Mouse (Mus musculus) heart, adult 2 months (tissue): ENCODE results near the gene Pfn3. TPM values are rescaled to one million over a fixed set of nuclear protein-coding genes. Genes with fewer than 3 reads are reported as not detected.

Source experiments
- DNase-seq, 2 experiments: peaks; one replicate each; pipeline ENCODE4 v3.0.0; 2021
- H3K27ac ChIP-seq: fragments of 200-600 bp; 2 replicates; pipeline ENCODE4 v1.8.1; 2022
- H3K27me3 ChIP-seq: fragments of 200-500 bp; 2 replicates; pipeline ENCODE4 v1.6.1; 2012; ENCODE audit warnings: mild to moderate bottlenecking, low read length, inconsistent platforms, mixed read lengths; ENCODE audit not compliant: control insufficient read depth, insufficient read depth
- H3K36me3 ChIP-seq: fragments of 200-500 bp; 2 replicates; pipeline ENCODE4 v1.6.1; 2012; ENCODE audit warnings: low read length, inconsistent platforms; ENCODE audit not compliant: control insufficient read depth, insufficient read depth
- H3K4me1 ChIP-seq: fragments of 200-500 bp; 2 replicates; pipeline ENCODE4 v1.6.1; 2011; ENCODE audit warnings: low read length; ENCODE audit not compliant: control insufficient read depth, insufficient read depth
- H3K4me3 ChIP-seq: fragments of 200-600 bp; 2 replicates; pipeline ENCODE4 v1.8.1; 2022
- H3K79me2 ChIP-seq: fragments of 200-500 bp; replicated peaks from 2 replicates; pipeline ENCODE4 v1.6.1; 2012; ENCODE audit warnings: mild to moderate bottlenecking, inconsistent platforms, low read length, moderate library complexity, mixed read lengths; ENCODE audit not compliant: control insufficient read depth, insufficient read depth
- H3K9ac ChIP-seq: fragments of 200-500 bp; 2 replicates; pipeline ENCODE4 v1.6.1; 2012; ENCODE audit warnings: low read depth, mild to moderate bottlenecking, control low read depth, inconsistent platforms, low read length, mixed read lengths
- CTCF ChIP-seq: fragments of 200-600 bp; IDR thresholded peaks from 2 replicates; pipeline ENCODE4 v1.8.1; 2022; ENCODE audit warnings: antibody characterized with exemption, mild to moderate bottlenecking, moderate library complexity
- EP300 ChIP-seq: fragments of 200-500 bp; IDR thresholded peaks from 2 replicates; pipeline ENCODE4 v1.6.1; 2011; ENCODE audit warnings: low read depth, low read length, control low read depth; ENCODE audit not compliant: insufficient read depth
- POLR2A ChIP-seq: fragments of 200-500 bp; IDR thresholded peaks from 2 replicates; pipeline ENCODE4 v1.6.1; 2011; ENCODE audit warnings: mild to moderate bottlenecking, low read depth, low read length, control low read depth; ENCODE audit not compliant: insufficient read depth
- WGBS: fragments of 180-500 bp; shearing (Covaris S2); methylation state at CpG from one replicate; pipeline ENCODE4 v1.1.7; 2018; 5-methylcytosine and 5-hydroxymethylcytosine counted together
- intact Hi-C: fragments of 180-260 bp; cut with DNase I; formaldehyde crosslinking; loops from one replicate; pipeline ENCODE4 v1.15.1; 2025
- polyA plus RNA-seq: library from polyadenylated mRNA; depleted of rRNA; stranded (reverse); fragments of >200 nt; gene quantifications from 2 replicates; pipeline ENCODE4 v1.2.3, GENCODE M21; 2012
- total RNA-seq, 2 experiments: library from RNA; stranded (reverse); gene quantifications; 2 replicates each; pipeline ENCODE4 v1.2.3; 2021

The Pfn3 gene
- total and polyA plus RNA-seq, 3 experiments, result not detected

- intact Hi-C loops, result no loop called here
- H3K4me3 ChIP-seq, result no peak overlapping the region
- no peaks in the 10 kb centered on the region for H3K36me3 ChIP-seq
- 62% methylated on average over 15 of the region's 15 CpGs for WGBS
- TF ChIP-seq EP300 (no peak), CTCF (no peak), POLR2A (no peak)
- no peak overlapping the region for H3K27ac ChIP-seq
- H3K79me2 ChIP-seq, result no peaks in the 10 kb centered on the region
- H3K4me1 ChIP-seq, result no peaks in the 10 kb centered on the region
- H3K9ac ChIP-seq, result no peak overlapping the region
- no peaks in the 10 kb centered on the region; the same call in 1 of the 2 replicates for H3K27me3 ChIP-seq
- no peak for DNase-seq
Measured at GRCm38 (mm10) chr13:55403935-55404852, 10.8 kb downstream of the Pfn3 start.

- intact Hi-C loops, result no loop called here
- TF ChIP-seq EP300, result no peak
- TF ChIP-seq CTCF, result no peak
- TF ChIP-seq POLR2A, result no peak
- DNase-seq, result no peak
- H3K4me3 ChIP-seq, result no peak overlapping the region
- no peaks in the 10 kb centered on the region for H3K79me2 ChIP-seq
- 69% methylated on average over 7 of the region's 7 CpGs for WGBS
- H3K36me3 ChIP-seq, result no peaks in the 10 kb centered on the region
- no peak overlapping the region for H3K27ac ChIP-seq
- no peak overlapping the region for H3K9ac ChIP-seq
- no peaks in the 10 kb centered on the region for H3K4me1 ChIP-seq
- no peaks in the 10 kb centered on the region; the same call in 1 of the 2 replicates for H3K27me3 ChIP-seq
Measured at GRCm38 (mm10) chr13:55403266-55403665, 11.8 kb downstream of the Pfn3 start.

GRCm38 (mm10) chr13:55400039-55400346, 15.0 kb downstream of the Pfn3 start:
- Histone ChIP-seq H3K4me1 (no peaks in the 10 kb centered on the region), H3K27ac (no peak overlapping the region), H3K4me3 (no peak overlapping the region), H3K9ac (no peak overlapping the region), H3K79me2 (no peaks in the 10 kb centered on the region), H3K36me3 (no peaks in the 10 kb centered on the region), H3K27me3 (no peaks in the 10 kb centered on the region; the same call in 1 of the 2 replicates)
- no peak for TF ChIP-seq POLR2A
- TF ChIP-seq CTCF, result no peak
- TF ChIP-seq EP300, result no peak
- intact Hi-C loops, result no loop called here
- DNase-seq, result no peak
- 42% methylated on average over 1 of the region's 1 CpGs for WGBS

DNA sequence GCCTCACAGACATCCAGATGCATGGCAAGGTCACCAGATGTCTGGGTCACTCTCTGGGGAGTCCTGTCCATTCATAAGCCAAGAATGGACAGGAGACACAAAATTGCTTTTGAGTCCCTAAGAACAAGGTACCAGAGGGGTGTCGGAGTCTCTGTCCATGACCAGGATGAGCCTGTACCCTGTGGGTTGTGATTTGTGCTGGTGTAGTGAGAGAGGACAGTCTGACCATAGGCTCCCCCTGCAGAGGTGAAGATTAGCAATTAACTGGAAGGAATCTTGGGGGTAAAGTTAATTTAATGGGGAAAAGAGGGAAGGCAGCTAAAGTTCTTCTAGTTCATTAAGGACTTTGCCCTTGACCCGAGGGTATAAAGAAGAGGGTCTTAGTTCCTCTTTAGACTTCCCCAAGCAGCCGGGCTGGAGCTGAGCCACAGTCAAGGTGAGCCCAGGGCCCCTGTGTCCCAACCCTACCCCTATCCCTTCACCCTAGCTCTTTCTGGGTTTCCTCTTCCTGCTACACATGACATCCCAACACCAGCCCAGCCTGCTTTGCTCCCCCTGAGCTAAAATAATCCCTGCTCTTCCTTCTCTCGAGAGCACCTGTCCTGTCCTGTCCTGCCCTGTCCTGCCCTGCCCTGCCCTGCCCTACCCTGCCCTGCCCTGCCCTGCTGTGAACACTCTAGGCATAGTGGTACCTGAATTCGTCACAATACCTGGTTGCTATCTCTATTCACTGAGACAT, 15.6 kb downstream of the Pfn3 start:
- TF ChIP-seq CTCF (no peak), EP300 (no peak), POLR2A (no peak)
- no peaks in the 10 kb centered on the region for H3K4me1 ChIP-seq
- no peak overlapping the region for H3K9ac ChIP-seq
- WGBS, result 62% methylated on average over 5 of the region's 5 CpGs
- H3K4me3 ChIP-seq, result no peak overlapping the region
- no peaks in the 10 kb centered on the region for H3K36me3 ChIP-seq
- intact Hi-C loops, result no loop called here
- no peak for DNase-seq
- H3K79me2 ChIP-seq, result no peaks in the 10 kb centered on the region
- no peak overlapping the region for H3K27ac ChIP-seq
- no peaks in the 10 kb centered on the region; the same call in 1 of the 2 replicates for H3K27me3 ChIP-seq

GRCm38 (mm10) chr13:55398088-55398487, 16.9 kb downstream of the Pfn3 start, which contains the start of gene Slc34a1:
Slc34a1 (plus strand) TSS chr13:55398187.
- no peak within 1 kb of the TSS for H3K27ac ChIP-seq
- H3K9ac ChIP-seq, result no peak within 1 kb of the TSS
- intact Hi-C loops, result no loop called here
- H3K27me3 ChIP-seq, result no peaks in the 10 kb centered on the region; the same call in 1 of the 2 replicates
- H3K4me3 ChIP-seq, result no peak within 1 kb of the TSS
- 53% methylated on average over 1 of the region's 1 CpGs for WGBS
- H3K79me2 ChIP-seq, result no peaks in the 10 kb centered on the region
- no peak for TF ChIP-seq POLR2A
- TF ChIP-seq EP300, result no peak
- TF ChIP-seq CTCF, result no peak
- no peaks in the 10 kb centered on the region for H3K36me3 ChIP-seq
- no peak for DNase-seq
- no peaks in the 10 kb centered on the region for H3K4me1 ChIP-seq

- WGBS, result 72% methylated on average over 4 of the region's 4 CpGs
- Histone ChIP-seq H3K27ac (no peak overlapping the region), H3K27me3 (no peaks in the 10 kb centered on the region; the same call in 1 of the 2 replicates), H3K4me3 (no peak overlapping the region), H3K79me2 (no peaks in the 10 kb centered on the region), H3K36me3 (no peaks in the 10 kb centered on the region), H3K9ac (no peak overlapping the region), H3K4me1 (no peaks in the 10 kb centered on the region)
- DNase-seq, result no peak
- TF ChIP-seq POLR2A (no peak), CTCF (peak; percentile 50), EP300 (no peak)
- intact Hi-C loops, result no loop called here
Measured at GRCm38 (mm10) chr13:55392933-55393332, 22.1 kb downstream of the Pfn3 start.
